Mouse (Mus musculus) liver, embryonic 13.5 days (tissue): ENCODE results near the gene Pigb. TPM values are rescaled to one million over a fixed set of nuclear protein-coding genes. Genes with fewer than 3 reads are reported as not detected.

Experiments
- ATAC-seq: fragments of 200-750 bp; cut with Nextera tagmentation; 2 replicates; pipeline ENCODE4 v1.8.0; 2017; ENCODE audit warnings: low read depth, mild to moderate bottlenecking, moderate number of reproducible peaks, moderate library complexity
- DNase-seq: peaks from one replicate; pipeline ENCODE4 v3.0.0; 2022
- H3K27ac ChIP-seq: fragments of 300-500 bp; sonication (generic); 2 replicates; pipeline ENCODE4 v1.5.1; 2015; ENCODE audit warnings: moderate library complexity, mild to moderate bottlenecking, inconsistent platforms
- H3K27me3 ChIP-seq: fragments of 300-500 bp; sonication (generic); 2 replicates; pipeline ENCODE4 v1.6.1; 2015; ENCODE audit warnings: mild to moderate bottlenecking, inconsistent platforms
- H3K36me3 ChIP-seq: fragments of 300-500 bp; sonication (generic); 2 replicates; pipeline ENCODE4 v1.6.1; 2015; ENCODE audit warnings: mild to moderate bottlenecking, inconsistent platforms
- H3K4me1 ChIP-seq: fragments of 300-500 bp; sonication (generic); replicated peaks from 2 replicates; pipeline ENCODE4 v1.6.1; 2015; ENCODE audit warnings: inconsistent platforms
- H3K4me2 ChIP-seq: fragments of 300-500 bp; sonication (generic); 2 replicates; pipeline ENCODE4 v1.6.1; 2015; ENCODE audit warnings: inconsistent platforms, mild to moderate bottlenecking, moderate library complexity
- H3K4me3 ChIP-seq: fragments of 300-500 bp; sonication (generic); replicated peaks from 2 replicates; pipeline ENCODE4 v1.5.1; 2015; ENCODE audit warnings: mild to moderate bottlenecking, inconsistent platforms
- H3K9ac ChIP-seq: fragments of 300-500 bp; sonication (generic); 2 replicates; pipeline ENCODE4 v1.6.1; 2015; ENCODE audit warnings: mild to moderate bottlenecking, inconsistent platforms
- H3K9me3 ChIP-seq: fragments of 300-500 bp; sonication (generic); replicated peaks from 2 replicates; pipeline ENCODE4 v1.6.1; 2016; ENCODE audit warnings: inconsistent platforms
- WGBS: fragments of 180-500 bp; shearing (Covaris S2); methylation state at CpG from one replicate; pipeline ENCODE4 v1.1.7; 2015; ENCODE audit not compliant: insufficient replicate concordance; 5-methylcytosine and 5-hydroxymethylcytosine counted together
- polyA plus RNA-seq: library from polyadenylated mRNA; unstranded; fragments of >200 nt; fragmentation: Nextera tagmentation; extraction: Ambion mirVana; gene quantifications from 2 replicates; pipeline ENCODE4 v1.2.1, GENCODE M21; 2015

The Pigb gene
- polyA plus RNA-seq, 1 experiment from 2014 or later: 4.5 TPM

- Histone ChIP-seq H3K4me3 (no peak overlapping the region), H3K27ac (no peak overlapping the region), H3K9ac (no peak overlapping the region), H3K36me3 (peaks cover 45% of the 10 kb centered on the region), H3K27me3 (no peaks in the 10 kb centered on the region), H3K4me1 (no peaks in the 10 kb centered on the region), H3K9me3 (no peaks in the 10 kb centered on the region), H3K4me2 (no peak overlapping the region)
- DNase-seq: no peak
- 79% methylated on average over 13 of the region's 13 CpGs for WGBS
- ATAC-seq: no peak
These were observed 25.5 kb downstream of the Pigb start for GRCm38 (mm10) chr9:73014724-73015123.

- no peak overlapping the region for H3K27ac ChIP-seq
- 84% methylated on average over 4 of the region's 4 CpGs for WGBS
- DNase-seq: no peak
- no peak overlapping the region for H3K4me3 ChIP-seq
- H3K27me3 ChIP-seq: no peaks in the 10 kb centered on the region
- no peak for ATAC-seq
- H3K4me2 ChIP-seq: no peak overlapping the region
- no peaks in the 10 kb centered on the region for H3K9me3 ChIP-seq
- H3K9ac ChIP-seq: no peak overlapping the region
- H3K4me1 ChIP-seq: no peaks in the 10 kb centered on the region
- peaks cover 38% of the 10 kb centered on the region for H3K36me3 ChIP-seq
These were observed 27.5 kb downstream of the Pigb start for GRCm38 (mm10) chr9:73012629-73013028.

GRCm38 (mm10) chr9:73008384-73008783 is 31.8 kb downstream of the Pigb start:
- no peaks in the 10 kb centered on the region for H3K9me3 ChIP-seq
- no peak overlapping the region for H3K4me3 ChIP-seq
- DNase-seq (no peak), ATAC-seq (no peak)
- no peaks in the 10 kb centered on the region for H3K4me1 ChIP-seq
- H3K27me3 ChIP-seq: no peaks in the 10 kb centered on the region
- no peak overlapping the region for H3K27ac ChIP-seq
- WGBS: 34% methylated on average over 3 of the region's 3 CpGs
- no peak overlapping the region for H3K4me2 ChIP-seq
- no peak overlapping the region for H3K9ac ChIP-seq
- peaks cover 9% of the 10 kb centered on the region; the same call in 1 of the 2 replicates for H3K36me3 ChIP-seq

GRCm38 (mm10) chr9:73006175-73006574 is 34.0 kb downstream of the Pigb start:
- 87% methylated on average over 3 of the region's 3 CpGs for WGBS
- ATAC-seq: no peak

GRCm38 (mm10) chr9:73005106-73005505 is 35.1 kb downstream of the Pigb start:
- Histone ChIP-seq H3K27me3 (no peaks in the 10 kb centered on the region), H3K4me1 (0 out of 2 replicates have a peak, but pooled peaks cover 2% of the 10 kb centered on the region), H3K4me3 (no peak overlapping the region), H3K9ac (no peak overlapping the region), H3K9me3 (no peaks in the 10 kb centered on the region), H3K4me2 (no peak overlapping the region), H3K27ac (no peak overlapping the region), H3K36me3 (peaks cover 3% of the 10 kb centered on the region; the same call in 1 of the 2 replicates)
- 73% methylated on average over 6 of the region's 6 CpGs for WGBS
- no peak for ATAC-seq
- DNase-seq: no peak

More at GRCm38 (mm10) chr9:73006175-73006574, 34.0 kb downstream of the Pigb start:
- 0 out of 2 replicates have a peak, but pooled peaks cover 2% of the 10 kb centered on the region for H3K4me1 ChIP-seq
- H3K36me3 ChIP-seq: peaks cover 3% of the 10 kb centered on the region; the same call in 1 of the 2 replicates
- H3K9ac ChIP-seq: no peak overlapping the region
- H3K9me3 ChIP-seq: no peaks in the 10 kb centered on the region
- no peak overlapping the region for H3K27ac ChIP-seq
- no peak overlapping the region for H3K4me3 ChIP-seq
- no peak for DNase-seq
- no peaks in the 10 kb centered on the region for H3K27me3 ChIP-seq
- no peak overlapping the region for H3K4me2 ChIP-seq

GRCm38 (mm10) chr9:73004076-73004475 is 36.1 kb downstream of the Pigb start:
- Histone ChIP-seq H3K9me3 (no peaks in the 10 kb centered on the region), H3K36me3 (peaks cover 3% of the 10 kb centered on the region; the same call in 1 of the 2 replicates), H3K27me3 (no peaks in the 10 kb centered on the region), H3K4me2 (no peak overlapping the region), H3K4me1 (0 out of 2 replicates have a peak, but pooled peaks cover 2% of the 10 kb centered on the region), H3K9ac (no peak overlapping the region), H3K27ac (no peak overlapping the region), H3K4me3 (no peak overlapping the region)
- ATAC-seq: no peak
- no peak for DNase-seq
- 85% methylated on average over 8 of the region's 8 CpGs for WGBS

- peaks cover 3% of the 10 kb centered on the region; the same call in 1 of the 2 replicates for H3K36me3 ChIP-seq
- ATAC-seq (no peak), DNase-seq (no peak)
- H3K4me3 ChIP-seq: no peak overlapping the region
- WGBS: 63% methylated on average over 3 of the region's 3 CpGs
- H3K27ac ChIP-seq: no peak overlapping the region
- no peak overlapping the region for H3K4me2 ChIP-seq
- H3K27me3 ChIP-seq: no peaks in the 10 kb centered on the region
- no peak overlapping the region for H3K9ac ChIP-seq
- H3K4me1 ChIP-seq: 0 out of 2 replicates have a peak, but pooled peaks cover 2% of the 10 kb centered on the region
- H3K9me3 ChIP-seq: no peaks in the 10 kb centered on the region
These were observed 38.0 kb downstream of the Pigb start for GRCm38 (mm10) chr9:73002177-73002576.

GRCm38 (mm10) chr9:73001314-73002011 is 38.7 kb downstream of the Pigb start:
- H3K4me2 ChIP-seq: no peak overlapping the region
- H3K9ac ChIP-seq: no peak overlapping the region
- ATAC-seq (no peak), DNase-seq (no peak)
- H3K9me3 ChIP-seq: no peaks in the 10 kb centered on the region
- no peak overlapping the region for H3K27ac ChIP-seq
- no peaks in the 10 kb centered on the region for H3K27me3 ChIP-seq
- 0 out of 2 replicates have a peak, but pooled peaks cover 2% of the 10 kb centered on the region for H3K4me1 ChIP-seq
- no peak overlapping the region for H3K4me3 ChIP-seq
- H3K36me3 ChIP-seq: peaks cover 3% of the 10 kb centered on the region; the same call in 1 of the 2 replicates
- WGBS: 64% methylated on average over 13 of the region's 13 CpGs

- no peak overlapping the region for H3K27ac ChIP-seq
- no peak overlapping the region for H3K9ac ChIP-seq
- no peak overlapping the region for H3K4me3 ChIP-seq
- no peaks in the 10 kb centered on the region for H3K36me3 ChIP-seq
- WGBS: 47% methylated on average over 2 of the region's 2 CpGs
- H3K4me2 ChIP-seq: no peak overlapping the region
- no peaks in the 10 kb centered on the region for H3K9me3 ChIP-seq
- no peaks in the 10 kb centered on the region for H3K27me3 ChIP-seq
- DNase-seq (no peak), ATAC-seq (no peak)
- 0 out of 2 replicates have a peak, but pooled peaks cover 2% of the 10 kb centered on the region for H3K4me1 ChIP-seq
These were observed 39.7 kb downstream of the Pigb start for GRCm38 (mm10) chr9:73000487-73000886.

GRCm38 (mm10) chr9:72996806-72997205 is 43.4 kb downstream of the Pigb start:
- Histone ChIP-seq H3K36me3 (no peaks in the 10 kb centered on the region), H3K9me3 (no peaks in the 10 kb centered on the region), H3K27me3 (no peaks in the 10 kb centered on the region), H3K9ac (no peak overlapping the region), H3K27ac (no peak overlapping the region), H3K4me3 (no peak overlapping the region), H3K4me1 (no peaks in the 10 kb centered on the region), H3K4me2 (no peak overlapping the region)
- 71% methylated on average over 7 of the region's 7 CpGs for WGBS
- DNase-seq (no peak), ATAC-seq (no peak)

- ATAC-seq (no peak), DNase-seq (no peak)
- no peak overlapping the region for H3K9ac ChIP-seq
- no peak overlapping the region for H3K27ac ChIP-seq
- H3K4me1 ChIP-seq: no peaks in the 10 kb centered on the region
- no peaks in the 10 kb centered on the region for H3K9me3 ChIP-seq
- H3K4me3 ChIP-seq: no peak overlapping the region
- H3K36me3 ChIP-seq: no peaks in the 10 kb centered on the region
- H3K4me2 ChIP-seq: no peak overlapping the region
- H3K27me3 ChIP-seq: no peaks in the 10 kb centered on the region
These were observed 44.0 kb downstream of the Pigb start for GRCm38 (mm10) chr9:72996167-72996566.

GRCm38 (mm10) chr9:72992576-72992975 is 47.6 kb downstream of the Pigb start:
- no peaks in the 10 kb centered on the region for H3K9me3 ChIP-seq
- DNase-seq (no peak), ATAC-seq (no peak)
- H3K4me2 ChIP-seq: no peak overlapping the region
- 75% methylated on average over 5 of the region's 5 CpGs for WGBS
- H3K4me3 ChIP-seq: no peak overlapping the region
- no peaks in the 10 kb centered on the region for H3K36me3 ChIP-seq
- no peak overlapping the region for H3K9ac ChIP-seq
- no peak overlapping the region for H3K27ac ChIP-seq
- peaks cover 9% of the 10 kb centered on the region; the same call in 1 of the 2 replicates for H3K4me1 ChIP-seq
- no peaks in the 10 kb centered on the region for H3K27me3 ChIP-seq
